Mouse (Mus musculus): ENCODE measurements around the gene Mfsd6l.

The Mfsd6l gene

GRCm38 (mm10) chr11:68555918-68556584 is at the start of gene Mfsd6l:
Gene Mfsd6l, plus strand, starts transcription at chr11:68556186.
- no peak for DNase-seq

- DNase-seq = no peak
Observed at GRCm38 (mm10) chr11:68507246-68507645, 48.7 kb upstream of the Mfsd6l start.

- DNase-seq = no peak
Observed at GRCm38 (mm10) chr11:68508619-68509018, 47.4 kb upstream of the Mfsd6l start.

GRCm38 (mm10) chr11:68509194-68509593 is 46.8 kb upstream of the Mfsd6l start:
- DNase-seq = no peak

GRCm38 (mm10) chr11:68513969-68514368 is 42.0 kb upstream of the Mfsd6l start:
- no peak for DNase-seq

- no peak for DNase-seq
Observed at GRCm38 (mm10) chr11:68519362-68519761, 36.6 kb upstream of the Mfsd6l start.

GRCm38 (mm10) chr11:68519815-68520214 is 36.2 kb upstream of the Mfsd6l start:
- DNase-seq = no peak

GRCm38 (mm10) chr11:68520439-68520838 is 35.5 kb upstream of the Mfsd6l start:
- DNase-seq = no peak

GRCm38 (mm10) chr11:68521352-68521751 is 34.6 kb upstream of the Mfsd6l start:
- no peak for DNase-seq

GRCm38 (mm10) chr11:68526441-68526840 is 29.5 kb upstream of the Mfsd6l start:
- DNase-seq = no peak

GRCm38 (mm10) chr11:68531066-68531806 is 24.8 kb upstream of the Mfsd6l start:
- DNase-seq = peak; percentile 72 to 75

GRCm38 (mm10) chr11:68531941-68532535 is 23.9 kb upstream of the Mfsd6l start:
- DNase-seq = no peak

GRCm38 (mm10) chr11:68532773-68533172 is 23.2 kb upstream of the Mfsd6l start:
- DNase-seq = no peak

- DNase-seq = no peak
Observed at GRCm38 (mm10) chr11:68533971-68534475, 22.0 kb upstream of the Mfsd6l start.

GRCm38 (mm10) chr11:68536026-68536425 is 20.0 kb upstream of the Mfsd6l start:
- no peak for DNase-seq

- no peak for DNase-seq
Observed at GRCm38 (mm10) chr11:68536465-68536864, 19.5 kb upstream of the Mfsd6l start.

- no peak for DNase-seq
Observed at GRCm38 (mm10) chr11:68539621-68540020, 16.4 kb upstream of the Mfsd6l start.

GRCm38 (mm10) chr11:68544554-68544953 is 11.4 kb upstream of the Mfsd6l start:
- no peak for DNase-seq

- no peak for DNase-seq
Observed at GRCm38 (mm10) chr11:68545172-68545571, 10.8 kb upstream of the Mfsd6l start.

- no peak for DNase-seq
Observed at GRCm38 (mm10) chr11:68545682-68546222, 10.2 kb upstream of the Mfsd6l start.

GRCm38 (mm10) chr11:68547484-68547883 is 8.5 kb upstream of the Mfsd6l start:
- no peak for DNase-seq

- no peak for DNase-seq
Observed at GRCm38 (mm10) chr11:68549597-68549996, 6.4 kb upstream of the Mfsd6l start.

GRCm38 (mm10) chr11:68550358-68550757 is 5.6 kb upstream of the Mfsd6l start:
- DNase-seq = no peak
